Mouse (Mus musculus) gastrocnemius, adult 8-10 months (tissue): ENCODE results near the gene Dnah12. TPM values are rescaled to one million over a fixed set of nuclear protein-coding genes. Genes with fewer than 3 reads are reported as not detected.
"Not testable (repeated sequence)": the region's sequence is repeated elsewhere in the genome, so short reads cannot be mapped to it uniquely, and the experiment has no call there.

Experiments used
- DNase-seq, 2 experiments: peaks; one replicate each; pipeline ENCODE4 v3.0.0; 2022; ENCODE audit warnings: low spot score in 2 of 2
- microRNA-seq: library from miRNA; unstranded; fragments of <30 nt; microRNA quantifications from one replicate; pipeline ENCODE4 v1.2.0, GENCODE M21; 2022
- total RNA-seq, 4 experiments: library from RNA; stranded (reverse); gene quantifications; 2 replicates each; pipeline ENCODE4 v1.2.4; 2022

Dnah12 gene
- total RNA-seq, 4 experiments from 2014 or later: not detected

DNA sequence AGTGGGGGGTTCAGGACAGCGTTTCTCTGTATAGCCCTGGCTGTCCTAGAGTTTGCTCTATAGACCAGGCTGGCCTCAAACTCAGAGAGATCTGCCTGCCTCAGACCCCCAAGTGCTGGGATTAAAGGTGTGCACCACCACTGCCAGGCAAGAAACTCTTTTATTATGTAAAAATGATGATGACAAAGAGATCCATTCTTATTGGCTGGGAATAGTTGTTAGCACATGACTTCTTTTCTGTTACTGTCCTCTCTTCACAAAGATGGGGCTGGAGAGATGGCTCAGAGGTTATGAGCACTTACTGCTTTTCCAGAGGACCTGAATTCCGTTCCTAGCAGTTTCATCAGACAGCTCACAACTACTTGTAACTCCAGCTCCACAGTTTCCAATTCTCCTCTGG is 186.9 kb downstream of the Dnah12 start:
- no peak for DNase-seq

DNA sequence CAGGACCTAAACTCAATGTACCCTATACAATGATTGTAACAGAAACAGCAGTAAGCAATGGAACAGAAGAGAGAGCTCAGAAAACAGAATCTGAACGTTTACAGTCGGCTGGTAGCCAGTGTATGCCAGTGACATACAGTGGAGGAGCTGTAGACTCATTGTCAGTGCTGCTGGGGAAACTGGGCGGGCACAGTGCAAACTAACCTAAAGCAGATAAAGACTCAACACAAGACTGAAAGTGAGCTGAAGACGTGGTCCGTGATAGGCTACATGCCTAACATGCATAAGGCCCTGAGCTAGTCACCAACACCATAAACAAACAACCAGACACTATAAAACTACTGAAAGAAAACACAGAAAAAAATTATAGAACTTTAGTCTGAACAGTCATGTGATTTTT is 188.6 kb downstream of the Dnah12 start:
- no peak for DNase-seq

DNA sequence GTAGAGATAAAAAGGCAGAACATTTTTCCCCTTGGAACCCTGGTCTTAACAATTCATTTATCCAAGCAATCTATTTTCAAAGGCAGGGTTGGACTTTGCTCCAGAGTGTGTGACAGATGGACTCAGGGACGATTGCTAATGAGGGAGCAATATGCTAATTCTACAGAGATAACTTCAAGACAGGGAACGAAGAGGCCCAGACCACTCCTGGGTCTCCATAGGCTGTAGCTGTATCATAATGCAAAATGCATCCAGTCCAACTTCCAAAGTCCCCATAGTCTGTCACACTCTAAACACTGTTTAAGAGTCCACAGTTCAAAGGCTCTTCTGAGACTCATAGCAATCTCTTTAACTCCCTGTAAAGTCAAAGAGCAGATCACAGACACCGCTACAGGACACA is 194.2 kb downstream of the Dnah12 start:
- DNase-seq: no peak

DNA sequence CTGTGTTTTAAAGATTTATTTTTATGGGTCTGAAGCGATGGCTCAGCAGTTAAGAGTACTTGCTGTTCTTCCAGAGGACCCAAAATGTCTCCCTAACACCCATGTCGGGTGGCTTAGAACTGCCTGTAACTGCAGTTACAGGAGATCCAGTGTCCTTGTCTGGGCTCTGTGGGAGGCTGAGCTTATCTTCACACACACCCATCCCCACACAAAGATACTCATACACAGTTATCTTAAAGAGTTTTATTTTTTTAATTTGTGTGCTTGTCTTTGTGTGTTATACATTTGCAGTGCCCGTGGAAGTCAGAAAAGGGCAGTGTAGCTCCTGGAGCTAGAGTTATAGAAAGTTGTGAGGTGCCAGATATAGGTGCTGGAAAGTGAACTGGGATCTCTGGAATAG is 197.7 kb downstream of the Dnah12 start:
- no peak for DNase-seq

DNA sequence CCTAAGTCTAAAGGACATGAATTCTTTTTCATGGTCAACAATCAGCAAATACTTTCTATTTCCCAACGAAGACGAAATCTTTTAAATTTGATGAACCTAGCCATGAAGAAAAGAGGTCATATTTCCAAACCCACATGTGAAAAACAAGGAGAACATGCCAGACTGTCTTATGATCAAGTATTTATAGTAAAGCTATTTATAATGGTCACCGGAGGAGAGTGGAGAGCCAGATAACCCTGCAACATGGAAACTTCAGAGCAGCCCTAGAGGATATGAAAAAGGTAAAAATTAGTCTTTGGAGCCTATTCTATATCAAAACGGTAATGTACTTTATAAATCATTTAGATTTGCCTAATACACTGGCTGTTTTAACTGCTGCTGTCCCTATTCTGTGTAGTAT is 201.3 kb downstream of the Dnah12 start, which contains the start of gene Asb14:
Asb14 (plus strand) TSS at position 166 of the 400 bp plus-strand sequence.
- no peak for DNase-seq

DNA sequence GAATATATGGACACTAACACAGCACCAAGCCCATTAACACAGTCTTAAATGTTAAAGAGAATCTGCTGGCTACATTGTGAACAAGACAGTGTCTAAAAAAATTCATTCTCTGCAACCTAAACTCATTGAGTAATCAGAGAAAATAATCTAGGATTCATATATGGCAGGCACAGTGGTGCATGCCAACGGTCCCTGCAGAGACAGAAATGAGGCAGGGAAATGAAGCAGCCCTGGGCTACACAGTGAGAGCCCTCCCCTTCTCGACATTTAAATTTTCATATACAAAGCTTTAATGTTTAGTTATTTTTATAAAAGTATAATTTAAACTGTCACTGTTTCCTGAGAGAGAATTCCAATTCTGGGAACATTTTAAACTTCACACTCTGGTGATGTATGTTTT is 206.4 kb downstream of the Dnah12 start:
- no peak for DNase-seq

DNA sequence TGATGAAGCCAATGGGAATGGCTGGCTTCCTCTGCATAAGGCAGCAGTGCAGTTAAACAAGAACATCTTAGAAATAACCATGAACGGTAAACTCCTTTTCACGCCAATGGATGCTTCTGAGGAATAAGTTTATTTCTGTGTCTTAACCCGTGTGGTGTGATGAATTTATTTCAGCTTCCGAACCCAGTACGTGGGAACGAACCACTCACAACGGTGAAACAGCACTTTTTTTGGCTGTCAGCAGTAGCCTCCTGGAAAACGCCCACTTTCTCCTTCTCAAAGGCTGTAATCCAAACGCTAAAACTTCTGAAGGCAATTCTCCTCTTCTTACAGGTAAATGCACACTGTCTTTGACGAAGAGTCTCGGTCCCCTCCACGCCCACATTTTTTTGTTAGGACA is 207.8 kb downstream of the Dnah12 start:
- DNase-seq: no peak

GRCm38 (mm10) chr14:26907401-26907800 is 214.3 kb downstream of the Dnah12 start:
- DNase-seq: no peak

DNA sequence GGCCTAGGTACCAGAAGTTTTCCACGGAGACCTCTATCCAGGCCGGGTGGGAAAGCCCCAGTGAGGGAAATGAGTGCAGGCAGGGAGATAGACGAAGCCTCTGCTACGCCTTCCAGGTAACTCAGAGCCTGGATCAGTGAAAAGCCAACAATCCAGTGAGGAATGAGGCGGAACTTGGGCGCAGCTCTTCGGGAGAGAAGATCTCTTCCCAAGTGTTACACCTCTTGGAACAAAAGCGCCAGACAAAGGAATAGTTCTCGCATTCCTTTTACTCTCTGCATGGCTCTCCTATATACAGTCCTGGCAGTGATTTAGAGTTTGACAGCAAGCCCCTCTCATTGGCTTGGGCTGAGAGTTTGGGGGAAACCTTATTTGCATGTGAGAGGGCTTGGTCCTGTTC is 217.4 kb downstream of the Dnah12 start:
- not testable (repeated sequence) for DNase-seq

DNA sequence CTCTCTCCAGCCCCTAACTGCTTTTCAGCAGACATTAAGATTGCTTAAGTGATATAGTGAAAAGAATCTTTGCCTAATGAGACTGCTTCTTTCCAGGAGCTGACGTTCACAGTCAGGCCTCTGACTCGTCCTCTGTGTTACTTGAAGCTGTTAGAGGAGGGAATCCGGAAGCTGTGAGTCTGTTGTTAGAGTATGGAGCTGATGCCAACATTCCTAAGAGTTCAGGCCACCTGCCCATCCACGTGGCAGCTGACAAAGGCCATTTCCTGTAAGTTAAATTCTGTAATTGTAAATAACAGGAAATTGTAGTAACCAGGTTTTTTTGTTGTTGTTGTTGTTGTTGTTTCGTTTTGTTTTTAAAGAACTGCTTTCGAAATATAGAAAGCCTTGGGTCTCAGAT is 218.1 kb downstream of the Dnah12 start:
- DNase-seq: no peak

GRCm38 (mm10) chr14:26911826-26912225 is 218.8 kb downstream of the Dnah12 start:
- DNase-seq: no peak

- DNase-seq: no peak
Observed at GRCm38 (mm10) chr14:26913681-26914268, 220.7 kb downstream of the Dnah12 start.

GRCm38 (mm10) chr14:26919310-26919709 is 226.2 kb downstream of the Dnah12 start:
- DNase-seq: no peak

DNA sequence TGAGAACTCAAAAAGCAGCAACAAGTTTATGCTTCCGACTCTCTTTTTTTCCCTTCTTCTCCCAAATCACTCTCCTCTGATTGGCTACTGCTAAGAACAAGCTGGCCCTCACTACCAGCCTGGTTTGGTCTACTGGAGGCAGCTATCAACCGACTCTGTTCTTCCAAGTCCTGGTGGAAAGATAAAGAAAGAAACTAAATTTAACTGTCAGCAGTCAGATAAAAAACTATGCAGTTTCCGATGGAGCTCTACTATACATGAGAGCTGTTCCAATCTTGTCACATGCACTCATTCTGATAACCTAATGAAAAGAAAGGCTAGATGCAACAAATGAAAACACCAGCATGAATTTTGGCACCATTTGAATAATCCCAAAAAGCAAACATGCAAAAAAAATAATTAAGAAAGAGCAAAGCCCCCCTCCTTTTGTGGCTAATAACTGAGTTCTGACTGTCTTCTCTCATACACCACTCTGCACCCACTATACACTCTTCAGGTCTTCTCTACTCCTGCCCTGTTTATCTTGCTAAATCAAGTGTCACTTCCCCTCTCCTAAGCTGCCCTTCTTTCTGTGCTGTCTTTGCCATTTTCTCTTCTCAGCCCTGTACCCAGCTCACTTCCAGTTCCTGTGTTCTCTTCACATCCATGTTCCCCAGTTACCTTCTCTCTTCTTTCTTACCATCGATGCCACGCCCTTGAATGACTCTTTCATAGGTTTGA is 230.8 kb downstream of the Dnah12 start:
- no peak for DNase-seq

- DNase-seq: no peak
Observed at GRCm38 (mm10) chr14:26934891-26935290, 241.8 kb downstream of the Dnah12 start.

DNA sequence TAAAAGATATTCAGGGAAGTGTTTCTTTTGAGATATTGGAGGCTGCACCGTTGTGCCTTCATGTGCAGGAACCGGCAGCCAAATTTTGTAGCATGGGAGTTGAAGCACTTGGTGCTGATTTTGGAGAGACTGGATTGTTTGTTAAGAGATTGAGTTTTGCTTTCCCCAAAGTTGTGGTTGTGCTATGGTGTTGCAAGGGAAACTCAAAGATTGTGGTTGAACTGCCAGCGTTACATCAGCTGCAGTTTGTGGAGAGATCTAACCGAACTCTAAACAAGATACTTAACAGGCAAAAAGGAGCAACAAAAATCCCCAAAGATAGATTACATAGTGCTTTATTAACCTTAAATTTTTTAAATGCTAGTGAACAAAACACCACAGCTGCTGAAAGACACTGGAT is 242.5 kb downstream of the Dnah12 start:
- no peak for DNase-seq

Small RNA genes lying within 50 kb of the gene (microRNA-seq; reads per million reads assigned to microRNA genes)
- gene Mir7672: not detected

Other genes with a start within 250 kb of the Dnah12 start
- 10 to 100 TPM; 72.9 to 88.9 (median 79.3) TPM for gene Slmap, start 158.3 kb upstream of the Dnah12 start, total RNA-seq
- 1 to 10 TPM; 6.1 to 7.3 (median 6.6) TPM for gene Dennd6a, start 119.4 kb upstream of the Dnah12 start, total RNA-seq
- 10 to 100 TPM; 21.4 to 35.6 (median 25.4) TPM for gene Arf4, start 55.2 kb upstream of the Dnah12 start, total RNA-seq
- gene Pde12, start 23.4 kb upstream of the Dnah12 start, total RNA-seq: 1 to 10 TPM; 3.7 to 4.7 (median 4.0) TPM
- gene Asb14, start 201.3 kb downstream of the Dnah12 start, total RNA-seq: 100 to 1,000 TPM; 119 to 141 (median 124) TPM